Mouse (Mus musculus): ENCODE data around the gene Lhx5. TPM values are rescaled to one million over a fixed set of nuclear protein-coding genes. Genes with fewer than 3 reads are reported as not detected.

The Lhx5 gene
- polyA plus RNA-seq (2012; ENCODE audit: insufficient read depth, insufficient read length, missing spikeins): not detected in 2 replicates

DNA sequence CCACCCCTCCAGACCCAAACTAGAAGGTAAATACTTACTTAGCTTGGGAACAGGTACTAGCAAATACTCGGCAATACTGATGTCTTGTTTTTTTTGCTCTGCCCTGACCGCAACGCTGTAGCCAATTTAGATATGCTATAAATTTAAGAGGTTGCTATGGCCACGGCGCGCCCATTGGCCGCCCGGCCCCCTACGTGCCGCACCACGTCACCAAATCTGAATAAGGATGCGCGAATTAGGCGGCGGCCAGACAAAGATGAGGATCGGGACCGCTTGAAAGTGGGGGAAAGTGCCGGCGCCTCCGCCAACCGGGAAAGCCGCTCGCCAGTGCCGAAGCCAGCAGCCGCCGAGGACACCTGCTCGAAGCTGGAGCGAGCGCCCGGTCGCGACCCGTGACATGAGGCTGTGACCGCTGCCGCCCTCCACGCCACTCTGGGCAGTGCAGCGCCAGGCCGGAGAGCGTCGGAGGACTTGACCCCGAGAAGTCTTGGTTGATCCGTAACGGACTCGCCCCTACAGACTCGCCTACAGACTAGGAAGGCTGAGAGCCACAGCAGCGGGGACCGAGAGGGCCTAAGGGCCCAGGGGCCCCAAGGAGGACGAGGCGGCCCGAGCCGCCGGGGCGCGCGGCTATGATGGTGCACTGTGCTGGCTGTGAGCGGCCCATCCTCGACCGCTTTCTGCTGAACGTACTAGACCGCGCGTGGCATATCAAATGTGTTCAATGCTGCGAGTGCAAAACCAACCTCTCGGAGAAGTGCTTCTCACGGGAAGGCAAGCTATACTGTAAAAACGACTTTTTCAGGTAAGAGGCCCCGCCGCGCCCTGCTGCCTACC is at the start of gene Lhx5:
Lhx5 (plus strand) TSS at position 51 of the 837 bp plus-strand sequence.
- H3K27ac ChIP-seq (ENCODE audit: insufficient read depth, low read depth, low read length): no peak within 1 kb of the TSS
- TF ChIP-seq CTCF (IDR thresholded peaks at IDR 0.05; ENCODE audit: low read depth, low read length) (no peak), POLR2A (IDR thresholded peaks at IDR 0.05; ENCODE audit: borderline replicate concordance, low read depth, low read length) (no peak)
- no peak within 1 kb of the TSS for H3K4me3 ChIP-seq (ENCODE audit: insufficient read depth, low read length)
- no peaks in the 10 kb centered on the region for H3K4me1 ChIP-seq (ENCODE audit: control insufficient read depth, insufficient read depth, low read length)

DNA sequence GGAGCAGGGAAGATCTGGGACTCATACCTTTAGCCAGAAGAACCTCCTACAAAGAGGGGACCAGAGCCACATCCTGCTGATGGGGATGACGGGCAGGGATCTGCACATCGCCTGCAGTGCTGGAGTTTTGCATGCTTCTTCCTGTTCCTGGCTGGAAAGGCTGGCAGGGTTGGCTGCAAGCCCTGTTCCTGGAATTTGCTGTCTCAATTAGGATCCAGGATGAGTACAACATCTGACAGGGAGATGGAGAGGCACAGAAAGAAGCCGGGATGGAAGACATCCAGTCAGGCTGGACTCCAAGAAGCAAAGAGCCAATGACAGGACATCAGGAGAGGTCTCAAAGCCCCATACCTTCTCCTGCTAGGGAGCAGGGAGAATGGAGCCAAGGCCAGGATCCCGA is 45.1 kb upstream of the Lhx5 start:
- TF ChIP-seq POLR2A (IDR thresholded peaks at IDR 0.05; ENCODE audit: borderline replicate concordance, low read depth, low read length) (no peak), CTCF (IDR thresholded peaks at IDR 0.05; ENCODE audit: low read depth, low read length) (no peak)
- Histone ChIP-seq H3K4me3 (ENCODE audit: insufficient read depth, low read length) (no peak overlapping the region), H3K27ac (ENCODE audit: insufficient read depth, low read depth, low read length) (no peak overlapping the region), H3K4me1 (ENCODE audit: control insufficient read depth, insufficient read depth, low read length) (no peaks in the 10 kb centered on the region)

DNA sequence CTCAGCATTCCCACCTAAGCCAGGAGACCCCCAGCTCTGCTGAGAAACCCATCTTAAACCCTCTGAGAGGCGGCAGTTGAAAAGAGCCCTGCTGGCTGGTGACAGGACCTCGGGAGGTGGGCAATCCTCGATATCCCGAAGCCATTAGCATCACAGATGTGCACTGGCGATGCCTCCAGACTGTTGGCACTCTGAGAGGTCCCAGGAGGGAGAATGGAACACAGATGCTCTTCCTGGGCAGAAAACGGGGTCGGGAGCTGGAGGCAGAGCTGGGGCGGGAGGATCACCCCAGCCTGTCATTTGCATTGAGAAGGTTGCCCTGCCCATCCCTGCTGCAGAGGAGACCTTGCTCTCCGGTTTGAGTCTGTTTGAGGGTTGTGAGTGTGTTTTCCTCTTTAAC is 42.7 kb upstream of the Lhx5 start:
- Histone ChIP-seq H3K4me3 (ENCODE audit: insufficient read depth, low read length) (no peak overlapping the region), H3K27ac (ENCODE audit: insufficient read depth, low read depth, low read length) (no peak overlapping the region), H3K4me1 (ENCODE audit: control insufficient read depth, insufficient read depth, low read length) (no peaks in the 10 kb centered on the region)
- TF ChIP-seq CTCF (IDR thresholded peaks at IDR 0.05; ENCODE audit: low read depth, low read length) (no peak), POLR2A (IDR thresholded peaks at IDR 0.05; ENCODE audit: borderline replicate concordance, low read depth, low read length) (no peak)

DNA sequence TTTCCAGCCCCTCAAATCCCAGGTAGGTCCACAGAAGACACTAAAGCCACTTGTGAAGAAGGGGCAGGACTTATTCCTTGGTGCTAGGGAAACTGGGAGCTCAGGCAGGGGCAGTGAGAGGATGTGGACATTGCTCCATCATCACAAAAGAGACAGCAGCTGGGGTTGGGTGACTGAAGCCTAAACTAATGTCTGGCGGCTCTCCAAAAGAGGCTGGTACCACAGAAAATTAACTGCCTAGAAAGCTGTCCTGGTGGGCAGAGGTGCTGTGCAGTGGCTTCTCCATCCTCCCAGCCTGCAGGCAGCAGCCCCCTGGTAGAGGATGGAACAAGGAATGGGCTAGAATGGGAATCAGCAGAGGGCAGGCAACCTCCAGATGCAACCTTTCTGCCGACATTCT is 41.5 kb upstream of the Lhx5 start:
- Histone ChIP-seq H3K27ac (ENCODE audit: insufficient read depth, low read depth, low read length) (no peak overlapping the region), H3K4me1 (ENCODE audit: control insufficient read depth, insufficient read depth, low read length) (no peaks in the 10 kb centered on the region), H3K4me3 (ENCODE audit: insufficient read depth, low read length) (no peak overlapping the region)
- TF ChIP-seq CTCF (IDR thresholded peaks at IDR 0.05; ENCODE audit: low read depth, low read length): no peak
- TF ChIP-seq POLR2A (IDR thresholded peaks at IDR 0.05; ENCODE audit: borderline replicate concordance, low read depth, low read length): no peak

DNA sequence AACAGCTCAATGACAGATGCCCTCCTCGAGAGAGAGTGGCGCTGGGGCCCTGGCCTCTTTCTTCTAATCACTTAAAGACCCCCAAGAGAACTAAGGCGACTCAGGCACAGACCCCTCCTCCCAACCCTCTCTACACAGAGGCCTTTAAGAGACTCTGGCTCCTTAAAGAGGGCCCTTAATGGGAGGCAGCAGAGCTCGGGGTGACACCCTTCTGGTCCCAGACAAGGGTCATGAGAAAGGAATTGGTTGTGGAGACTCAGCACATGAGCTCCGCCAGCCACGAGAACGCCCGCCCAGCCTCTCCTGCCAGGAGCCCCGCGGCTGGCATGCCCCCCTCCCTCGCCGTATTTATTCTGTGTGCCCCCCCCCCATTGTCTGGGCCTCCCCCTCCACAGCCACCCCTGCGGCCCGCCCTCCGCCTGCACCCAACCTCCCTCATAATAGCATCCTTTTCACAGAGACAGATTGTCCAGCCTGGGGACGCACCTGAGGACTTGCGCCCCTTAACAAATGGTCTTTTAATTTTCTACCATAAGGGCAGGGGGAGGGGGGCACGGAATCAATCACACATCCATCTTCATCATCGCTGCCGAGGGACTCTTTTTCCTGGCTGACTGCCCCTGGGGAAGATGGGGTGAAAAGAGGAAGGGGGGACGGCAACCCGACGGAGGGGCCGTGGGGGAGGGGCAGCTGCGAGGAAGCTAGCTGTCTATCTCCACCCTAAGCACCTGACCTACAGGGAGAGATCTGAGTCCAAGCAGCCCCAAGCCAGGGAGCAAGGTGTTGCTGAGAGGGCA is 37.4 kb upstream of the Lhx5 start:
- Histone ChIP-seq H3K27ac (ENCODE audit: insufficient read depth, low read depth, low read length) (no peak overlapping the region), H3K4me1 (ENCODE audit: control insufficient read depth, insufficient read depth, low read length) (no peaks in the 10 kb centered on the region), H3K4me3 (ENCODE audit: insufficient read depth, low read length) (no peak overlapping the region)
- TF ChIP-seq POLR2A (IDR thresholded peaks at IDR 0.05; ENCODE audit: borderline replicate concordance, low read depth, low read length) (no peak), CTCF (IDR thresholded peaks at IDR 0.05; ENCODE audit: low read depth, low read length) (no peak)

DNA sequence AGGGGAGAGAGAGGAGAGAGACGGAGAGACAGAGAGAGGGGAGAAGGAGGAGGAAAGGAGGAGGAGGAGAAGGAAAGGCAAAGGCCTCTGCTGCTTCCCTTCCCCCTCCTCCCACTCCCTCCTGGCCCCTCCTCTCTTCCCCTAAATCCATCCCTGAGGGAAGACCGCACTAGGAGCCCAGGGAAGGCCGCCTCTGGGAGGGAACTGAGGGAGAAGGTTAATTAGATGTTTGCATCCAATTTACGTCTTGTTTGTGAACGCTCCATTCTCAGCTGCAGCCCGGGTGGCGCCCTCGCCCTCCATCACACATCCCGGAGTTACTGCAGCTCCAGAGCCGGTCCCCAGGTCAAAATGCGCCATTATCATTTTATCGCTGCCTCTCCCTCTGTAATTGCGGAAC is 33.5 kb upstream of the Lhx5 start:
- Histone ChIP-seq H3K4me3 (ENCODE audit: insufficient read depth, low read length) (no peak overlapping the region), H3K27ac (ENCODE audit: insufficient read depth, low read depth, low read length) (no peak overlapping the region), H3K4me1 (ENCODE audit: control insufficient read depth, insufficient read depth, low read length) (no peaks in the 10 kb centered on the region)
- TF ChIP-seq POLR2A (IDR thresholded peaks at IDR 0.05; ENCODE audit: borderline replicate concordance, low read depth, low read length): no peak
- TF ChIP-seq CTCF (IDR thresholded peaks at IDR 0.05; ENCODE audit: low read depth, low read length): no peak

DNA sequence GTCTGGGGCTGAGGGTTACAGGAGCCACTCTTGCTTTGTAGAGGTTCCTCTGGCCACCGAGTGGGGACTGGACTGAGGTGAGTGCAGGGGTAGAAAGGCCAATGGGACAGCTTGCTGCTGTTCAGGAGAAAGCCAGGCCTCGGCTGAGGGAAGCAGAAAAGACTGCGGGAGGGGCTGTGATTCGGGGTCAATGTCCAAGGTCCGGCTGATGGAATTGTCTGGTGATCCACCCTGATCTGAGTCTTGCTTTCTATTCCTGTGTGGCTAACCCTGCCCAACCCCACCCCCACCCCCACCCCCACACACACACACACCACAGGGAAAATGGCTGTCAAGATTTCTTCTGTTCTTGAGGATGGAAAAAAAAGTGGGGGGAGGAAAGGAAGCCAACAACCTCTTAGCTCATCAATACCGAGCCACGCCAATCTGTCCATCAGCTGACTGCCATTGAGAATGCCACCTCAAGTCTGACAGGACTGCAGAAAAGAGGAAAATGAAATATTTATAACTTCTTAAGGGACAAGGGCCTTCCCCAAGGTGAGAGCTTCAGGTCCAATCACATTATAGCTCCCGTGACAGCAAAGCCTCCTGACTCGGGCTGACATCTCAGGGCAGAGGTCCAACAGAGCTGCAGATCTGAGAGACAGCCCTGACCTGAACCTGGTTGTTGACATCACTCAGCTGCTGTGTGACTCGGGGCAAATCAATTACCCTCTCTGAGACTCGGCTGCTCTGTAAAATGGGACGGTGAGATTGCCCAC is 26.5 kb upstream of the Lhx5 start:
- Histone ChIP-seq H3K27ac (ENCODE audit: insufficient read depth, low read depth, low read length) (no peak overlapping the region), H3K4me1 (ENCODE audit: control insufficient read depth, insufficient read depth, low read length) (no peaks in the 10 kb centered on the region), H3K4me3 (ENCODE audit: insufficient read depth, low read length) (no peak overlapping the region)
- TF ChIP-seq POLR2A (IDR thresholded peaks at IDR 0.05; ENCODE audit: borderline replicate concordance, low read depth, low read length) (no peak), CTCF (IDR thresholded peaks at IDR 0.05; ENCODE audit: low read depth, low read length) (no peak)

DNA sequence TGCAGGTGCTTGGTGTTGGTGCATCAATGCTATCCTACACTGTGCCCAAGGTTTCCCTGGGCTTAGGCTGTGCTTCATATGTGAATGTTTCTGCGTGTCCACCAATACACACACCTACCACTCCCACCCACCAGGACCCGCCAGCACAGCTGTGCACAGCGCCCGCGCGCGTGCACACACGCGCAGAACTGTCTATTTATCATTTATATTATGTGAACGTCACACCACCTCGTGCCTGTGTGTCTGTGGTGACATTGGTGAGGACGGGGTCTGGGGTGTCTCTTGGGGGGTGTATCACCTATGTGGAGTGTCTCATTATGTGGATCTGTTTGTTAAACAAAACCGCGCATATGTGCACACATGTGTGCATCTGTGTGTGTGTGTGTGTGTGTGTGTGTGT is 22.6 kb upstream of the Lhx5 start:
- Histone ChIP-seq H3K4me1 (ENCODE audit: control insufficient read depth, insufficient read depth, low read length) (no peaks in the 10 kb centered on the region), H3K27ac (ENCODE audit: insufficient read depth, low read depth, low read length) (no peak overlapping the region), H3K4me3 (ENCODE audit: insufficient read depth, low read length) (no peak overlapping the region)
- TF ChIP-seq CTCF (IDR thresholded peaks at IDR 0.05; ENCODE audit: low read depth, low read length) (no peak), POLR2A (IDR thresholded peaks at IDR 0.05; ENCODE audit: borderline replicate concordance, low read depth, low read length) (no peak)
